Mouse (Mus musculus) small intestine, adult 2 months (tissue): ENCODE results near the gene Smpdl3b.
A peak's percentile ranks its signal among the peaks of the same experiment; 100 is the strongest.

Experiments used
- CTCF ChIP-seq: fragments of 200-500 bp; IDR thresholded peaks from 2 replicates; pipeline ENCODE4 v1.5.1; 2012; ENCODE audit warnings: low read depth, mild to moderate bottlenecking, control low read depth, inconsistent platforms, low read length, moderate library complexity, mixed read lengths; ENCODE audit not compliant: insufficient replicate concordance, insufficient read length; ENCODE audit errors: extremely low read depth
- POLR2A ChIP-seq: fragments of 200-500 bp; IDR thresholded peaks from 2 replicates; pipeline ENCODE4 v1.6.1; 2012; ENCODE audit warnings: low read depth, mild to moderate bottlenecking, control low read depth, inconsistent platforms, low read length, moderate library complexity

- TF ChIP-seq CTCF (peak; percentile 51; the same call in 1 of the 2 replicates), POLR2A (peak; percentile 70; the same call in 1 of the 2 replicates)
Observed at GRCm38 (mm10) chr4:132756974-132757373, at the start of gene Smpdl3b.
